Mouse (Mus musculus): Measurements from ENCODE around the gene Olfr129. TPM values are rescaled to one million over a fixed set of nuclear protein-coding genes. Genes with fewer than 3 reads are reported as not detected.

Olfr129 gene
- not detected for polyA plus RNA-seq (2012; fragmentation: generic; extraction: Trizol)

DNA sequence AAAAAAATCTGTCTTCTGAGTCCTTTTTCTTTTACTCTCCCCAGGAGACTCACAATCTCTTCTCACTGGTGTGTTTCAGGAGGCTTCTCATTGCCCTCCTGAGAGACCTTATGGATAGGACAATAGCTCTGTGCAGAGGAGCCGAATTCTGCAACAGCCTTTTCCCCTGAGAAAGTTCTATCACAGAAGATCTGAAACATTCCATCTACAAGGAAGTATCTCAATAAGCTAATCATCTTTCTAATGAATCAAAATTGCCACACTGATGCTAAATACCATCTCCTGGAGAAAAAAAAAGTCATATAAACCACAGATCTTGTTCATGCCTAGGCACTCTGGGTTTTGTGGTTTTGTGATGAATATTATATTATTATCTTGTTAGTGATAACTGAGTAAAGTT is at the start of gene Olfr129:
Gene Olfr129 (minus strand): TSS at position 101 of the 400 bp plus-strand sequence.
- Histone ChIP-seq H3K4me3 (no peak within 1 kb of the TSS), H3K4me2 (ENCODE audit: low read depth) (no peak within 1 kb of the TSS), H3K27me3 (ENCODE audit: control insufficient read depth, insufficient read depth, insufficient read length) (no peaks in the 10 kb centered on the region), H3ac (ENCODE audit: control insufficient read depth, insufficient read length) (no peak within 1 kb of the TSS), H3K79me2 (ENCODE audit: control insufficient read depth, insufficient read depth) (no peaks in the 10 kb centered on the region), H3K36me3 (ENCODE audit: control insufficient read depth, insufficient read depth) (no peaks in the 10 kb centered on the region)
- TF ChIP-seq TCF12 (IDR thresholded peaks at IDR 0.05; ENCODE audit: insufficient read depth, poor library complexity, severe bottlenecking) (no peak), POLR2A (IDR thresholded peaks at IDR 0.05; ENCODE audit: insufficient read length, low read depth) (no peak), MYOD1 (IDR thresholded peaks at IDR 0.05; ENCODE audit: control insufficient read depth in 1 of 3, insufficient read length in 2 of 3, low read depth in 2 of 3) (no peak), POLR2AphosphoS2 (IDR thresholded peaks at IDR 0.05; ENCODE audit: insufficient read length, low read depth) (no peak), MYOG (IDR thresholded peaks at IDR 0.05; ENCODE audit: control insufficient read depth in 1 of 3, insufficient read depth in 1 of 3, insufficient read length in 2 of 3, low read depth in 2 of 3) (no peak), MAX (IDR thresholded peaks at IDR 0.05; ENCODE audit: low read depth) (no peak), SRF (IDR thresholded peaks at IDR 0.05; ENCODE audit: control insufficient read depth, insufficient read length, low read depth) (no peak), REST (IDR thresholded peaks at IDR 0.05; ENCODE audit: insufficient read depth, insufficient read length) (no peak), USF1 (IDR thresholded peaks at IDR 0.05; ENCODE audit: low read depth) (no peak), CEBPB (IDR thresholded peaks at IDR 0.05; ENCODE audit: insufficient read depth, poor library complexity, severe bottlenecking) (no peak), TCF3 (IDR thresholded peaks at IDR 0.05; ENCODE audit: insufficient read length, low read depth) (no peak), E2F4 (IDR thresholded peaks at IDR 0.05; ENCODE audit: insufficient read depth) (no peak)

DNA sequence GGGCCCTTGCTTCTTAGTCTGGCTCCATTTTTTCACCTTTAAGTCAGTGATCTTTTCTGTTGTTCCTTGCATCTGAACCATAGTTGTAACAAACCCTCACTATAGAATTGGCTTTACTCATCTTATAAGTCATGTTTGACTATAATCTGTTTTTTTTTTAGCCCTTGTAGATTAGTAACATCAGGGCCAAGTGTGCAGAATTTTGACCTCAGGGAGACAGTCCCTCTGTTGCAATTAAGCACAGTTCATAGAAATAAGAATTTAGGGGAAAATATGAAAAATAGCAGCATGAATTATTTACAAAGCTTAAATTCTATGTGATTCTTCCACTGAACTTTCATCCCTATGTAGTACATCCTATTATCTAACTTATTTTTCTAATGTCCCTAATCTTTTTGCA is 28.7 kb upstream of the Olfr129 start, which contains the start of gene Olfr131:
Gene Olfr131 (minus strand): TSS at position 101 of the 400 bp plus-strand sequence.
- TF ChIP-seq TCF12 (IDR thresholded peaks at IDR 0.05; ENCODE audit: insufficient read depth, poor library complexity, severe bottlenecking) (no peak), SRF (IDR thresholded peaks at IDR 0.05; ENCODE audit: control insufficient read depth, insufficient read length, low read depth) (no peak), MYOG (IDR thresholded peaks at IDR 0.05; ENCODE audit: control insufficient read depth in 1 of 3, insufficient read depth in 1 of 3, insufficient read length in 2 of 3, low read depth in 2 of 3) (no peak), USF1 (IDR thresholded peaks at IDR 0.05; ENCODE audit: low read depth) (no peak), TCF3 (IDR thresholded peaks at IDR 0.05; ENCODE audit: insufficient read length, low read depth) (no peak), REST (IDR thresholded peaks at IDR 0.05; ENCODE audit: insufficient read depth, insufficient read length) (no peak), CEBPB (IDR thresholded peaks at IDR 0.05; ENCODE audit: insufficient read depth, poor library complexity, severe bottlenecking) (no peak), POLR2AphosphoS2 (IDR thresholded peaks at IDR 0.05; ENCODE audit: insufficient read length, low read depth) (no peak), POLR2A (IDR thresholded peaks at IDR 0.05; ENCODE audit: insufficient read length, low read depth) (no peak), E2F4 (IDR thresholded peaks at IDR 0.05; ENCODE audit: insufficient read depth) (no peak), MYOD1 (IDR thresholded peaks at IDR 0.05; ENCODE audit: control insufficient read depth in 1 of 3, insufficient read length in 2 of 3, low read depth in 2 of 3) (no peak), MAX (IDR thresholded peaks at IDR 0.05; ENCODE audit: low read depth) (no peak)
- Histone ChIP-seq H3K27me3 (ENCODE audit: control insufficient read depth, insufficient read depth, insufficient read length) (no peaks in the 10 kb centered on the region), H3ac (ENCODE audit: control insufficient read depth, insufficient read length) (no peak within 1 kb of the TSS), H3K4me3 (no peak within 1 kb of the TSS), H3K36me3 (ENCODE audit: control insufficient read depth, insufficient read depth) (no peaks in the 10 kb centered on the region), H3K4me2 (ENCODE audit: low read depth) (no peak within 1 kb of the TSS), H3K79me2 (ENCODE audit: control insufficient read depth, insufficient read depth) (no peaks in the 10 kb centered on the region)

DNA sequence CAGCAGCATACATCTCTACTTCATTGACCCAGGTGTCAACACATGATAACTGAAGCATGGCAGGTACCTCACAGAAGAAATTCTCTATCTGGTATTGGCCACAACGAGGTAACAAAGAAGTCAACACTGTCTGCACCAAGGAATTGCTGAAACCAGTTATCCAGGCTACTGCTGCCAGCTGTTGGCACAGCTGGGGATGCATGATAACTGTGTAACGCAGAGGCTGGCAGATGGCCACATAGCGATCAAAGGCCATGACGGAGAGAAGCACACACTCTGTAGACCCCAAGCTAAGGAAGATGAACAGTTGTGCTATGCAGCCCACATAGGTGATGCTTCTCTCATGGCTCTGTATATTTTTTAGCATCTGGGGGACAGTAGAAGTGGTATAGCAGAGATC is 22.5 kb upstream of the Olfr129 start:
- H3K36me3 ChIP-seq (ENCODE audit: control insufficient read depth, insufficient read depth) = no peaks in the 10 kb centered on the region
- no peak for TF ChIP-seq CEBPB (IDR thresholded peaks at IDR 0.05; ENCODE audit: insufficient read depth, poor library complexity, severe bottlenecking)
- TF ChIP-seq MYOD1 (IDR thresholded peaks at IDR 0.05; ENCODE audit: control insufficient read depth in 1 of 3, insufficient read length in 2 of 3, low read depth in 2 of 3) = no peak
- no peak for TF ChIP-seq POLR2A (IDR thresholded peaks at IDR 0.05; ENCODE audit: insufficient read length, low read depth)
- no peak for TF ChIP-seq TCF12 (IDR thresholded peaks at IDR 0.05; ENCODE audit: insufficient read depth, poor library complexity, severe bottlenecking)
- TF ChIP-seq MYOG (IDR thresholded peaks at IDR 0.05; ENCODE audit: control insufficient read depth in 1 of 3, insufficient read depth in 1 of 3, insufficient read length in 2 of 3, low read depth in 2 of 3) = no peak
- H3K27me3 ChIP-seq (ENCODE audit: control insufficient read depth, insufficient read depth, insufficient read length) = no peaks in the 10 kb centered on the region
- no peak overlapping the region for H3K4me2 ChIP-seq (ENCODE audit: low read depth)
- no peaks in the 10 kb centered on the region for H3K79me2 ChIP-seq (ENCODE audit: control insufficient read depth, insufficient read depth)
- H3K4me3 ChIP-seq = no peak overlapping the region
- H3ac ChIP-seq (ENCODE audit: control insufficient read depth, insufficient read length) = no peak overlapping the region

DNA sequence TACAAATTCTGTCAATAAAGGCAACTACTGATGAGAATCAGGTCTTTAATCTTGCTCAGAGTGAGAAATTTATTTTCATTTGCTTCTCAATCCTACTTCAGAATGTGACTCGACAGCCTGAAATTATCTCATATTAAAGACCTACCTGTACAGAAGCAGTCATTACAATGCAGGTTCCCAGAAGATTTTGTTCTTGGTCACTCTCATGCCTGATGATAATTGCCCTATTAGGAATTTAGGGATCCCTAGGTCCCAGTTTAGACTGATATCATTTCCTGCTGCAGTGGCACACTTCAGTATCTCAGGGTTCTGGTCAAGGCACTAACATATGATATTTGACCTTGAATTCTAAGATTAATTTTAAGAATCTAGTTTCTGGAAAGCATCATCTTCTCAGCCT is 3.7 kb upstream of the Olfr129 start, which contains the start of gene Olfr130:
Gene Olfr130 (plus strand): TSS at position 301 of the 400 bp plus-strand sequence.
- TF ChIP-seq SRF (IDR thresholded peaks at IDR 0.05; ENCODE audit: control insufficient read depth, insufficient read length, low read depth) = no peak

DNA sequence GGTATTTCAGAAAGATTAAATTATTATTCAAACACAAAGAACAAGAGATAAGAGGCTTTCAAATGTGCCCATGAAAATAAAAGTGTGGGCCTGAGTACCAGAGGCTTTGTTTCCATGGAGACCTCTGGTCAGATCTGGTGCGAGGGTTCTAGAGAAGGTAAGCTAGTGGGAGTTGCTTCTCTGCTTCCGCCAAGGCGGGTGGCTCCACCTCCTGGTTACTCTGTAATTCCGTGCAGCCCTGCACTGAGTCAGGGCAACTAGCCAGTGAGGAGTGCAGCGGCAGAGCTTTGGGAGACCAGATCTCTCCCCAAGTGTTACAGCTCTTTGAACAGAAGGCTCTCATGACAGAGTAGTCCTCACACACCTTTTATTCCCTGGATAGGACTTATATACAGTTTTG is 33.6 kb downstream of the Olfr129 start:
- Histone ChIP-seq H3K4me3 (no peak overlapping the region), H3ac (ENCODE audit: control insufficient read depth, insufficient read length) (no peak overlapping the region), H3K27me3 (ENCODE audit: control insufficient read depth, insufficient read depth, insufficient read length) (no peaks in the 10 kb centered on the region), H3K36me3 (ENCODE audit: control insufficient read depth, insufficient read depth) (no peaks in the 10 kb centered on the region), H3K4me2 (ENCODE audit: low read depth) (no peak overlapping the region), H3K79me2 (ENCODE audit: control insufficient read depth, insufficient read depth) (no peaks in the 10 kb centered on the region)
- TF ChIP-seq MAX (IDR thresholded peaks at IDR 0.05; ENCODE audit: low read depth) = no peak
- no peak for TF ChIP-seq SRF (IDR thresholded peaks at IDR 0.05; ENCODE audit: control insufficient read depth, insufficient read length, low read depth)
- TF ChIP-seq CEBPB (IDR thresholded peaks at IDR 0.05; ENCODE audit: insufficient read depth, poor library complexity, severe bottlenecking) = no peak
- TF ChIP-seq TCF3 (IDR thresholded peaks at IDR 0.05; ENCODE audit: insufficient read length, low read depth) = no peak
- TF ChIP-seq POLR2AphosphoS2 (IDR thresholded peaks at IDR 0.05; ENCODE audit: insufficient read length, low read depth) = no peak
- no peak for TF ChIP-seq E2F4 (IDR thresholded peaks at IDR 0.05; ENCODE audit: insufficient read depth)
- TF ChIP-seq POLR2A (IDR thresholded peaks at IDR 0.05; ENCODE audit: insufficient read length, low read depth) = no peak
- TF ChIP-seq TCF12 (IDR thresholded peaks at IDR 0.05; ENCODE audit: insufficient read depth, poor library complexity, severe bottlenecking) = no peak
- TF ChIP-seq MYOD1 (IDR thresholded peaks at IDR 0.05; ENCODE audit: control insufficient read depth in 1 of 3, insufficient read length in 2 of 3, low read depth in 2 of 3) = no peak
- TF ChIP-seq REST (IDR thresholded peaks at IDR 0.05; ENCODE audit: insufficient read depth, insufficient read length) = no peak
- no peak for TF ChIP-seq USF1 (IDR thresholded peaks at IDR 0.05; ENCODE audit: low read depth)
- no peak for TF ChIP-seq MYOG (IDR thresholded peaks at IDR 0.05; ENCODE audit: control insufficient read depth in 1 of 3, insufficient read depth in 1 of 3, insufficient read length in 2 of 3, low read depth in 2 of 3)

More for the DNA sequence above, 3.7 kb upstream of the Olfr129 start, which contains the start of gene Olfr130:
- Histone ChIP-seq H3K4me3 (no peak within 1 kb of the TSS), H3ac (ENCODE audit: control insufficient read depth, insufficient read length) (no peak within 1 kb of the TSS), H3K36me3 (ENCODE audit: control insufficient read depth, insufficient read depth) (no peaks in the 10 kb centered on the region), H3K4me2 (ENCODE audit: low read depth) (no peak within 1 kb of the TSS), H3K79me2 (ENCODE audit: control insufficient read depth, insufficient read depth) (no peaks in the 10 kb centered on the region), H3K27me3 (ENCODE audit: control insufficient read depth, insufficient read depth, insufficient read length) (no peaks in the 10 kb centered on the region)

All from myocyte (in vitro differentiated cells).